Mouse (Mus musculus): Measurements from ENCODE around the gene Rassf10.

The Rassf10 gene

GRCm38 (mm10) chr7:112956961-112957360 lies 3.2 kb downstream of the Rassf10 start:
- peak in 1 of 2 experiments; percentile 35 for DNase-seq (ENCODE audit: inconsistent age in 2 of 2, low spot score in 1 of 2)

DNA sequence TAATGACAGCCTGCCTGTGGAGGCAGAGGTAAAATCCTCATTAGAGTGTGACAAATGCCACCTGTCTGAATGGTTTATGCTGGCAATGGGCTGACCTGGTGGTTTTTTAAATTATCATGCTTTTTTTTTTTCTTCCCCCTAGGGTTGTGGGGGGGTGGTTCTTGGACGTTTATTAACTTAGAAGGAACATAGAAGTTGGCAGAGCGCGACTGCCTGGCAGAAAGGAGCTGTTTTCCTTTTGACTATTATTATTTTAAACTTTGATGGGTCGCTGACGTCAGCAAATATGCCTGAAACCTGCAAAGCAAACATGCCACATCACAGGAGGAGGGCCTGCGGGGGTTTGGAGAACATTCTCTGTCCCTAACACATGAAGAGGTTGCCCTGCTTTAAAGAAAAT lies 3.9 kb downstream of the Rassf10 start:
- peak in 1 of 2 experiments; percentile 33 for DNase-seq (ENCODE audit: inconsistent age in 2 of 2, low spot score in 1 of 2)

- DNase-seq (ENCODE audit: inconsistent age in 2 of 2, low spot score in 1 of 2), result no peak
These were observed 12.6 kb downstream of the Rassf10 start for GRCm38 (mm10) chr7:112966382-112966781.

DNA sequence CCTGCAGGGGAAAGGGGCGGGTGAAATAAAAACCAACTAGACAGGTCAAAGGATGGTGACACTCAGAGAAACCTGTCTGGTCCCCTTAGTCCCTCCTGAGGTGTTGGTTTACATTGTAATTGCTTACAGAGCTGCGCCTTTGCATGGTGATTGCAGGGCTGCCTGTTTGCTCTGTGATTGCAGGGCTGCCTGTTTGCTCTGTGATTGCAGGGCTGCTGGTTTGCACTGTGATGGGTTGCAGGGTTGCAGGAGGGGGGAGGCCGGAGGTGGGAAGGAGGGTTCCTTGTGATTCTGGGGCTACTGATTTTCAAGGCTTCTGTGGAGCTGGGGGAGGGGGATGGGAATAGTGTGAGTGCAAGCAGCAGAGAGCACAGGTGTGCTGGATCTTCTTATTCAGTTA lies 13.0 kb downstream of the Rassf10 start:
- no peak for DNase-seq (ENCODE audit: inconsistent age in 2 of 2, low spot score in 1 of 2)

DNA sequence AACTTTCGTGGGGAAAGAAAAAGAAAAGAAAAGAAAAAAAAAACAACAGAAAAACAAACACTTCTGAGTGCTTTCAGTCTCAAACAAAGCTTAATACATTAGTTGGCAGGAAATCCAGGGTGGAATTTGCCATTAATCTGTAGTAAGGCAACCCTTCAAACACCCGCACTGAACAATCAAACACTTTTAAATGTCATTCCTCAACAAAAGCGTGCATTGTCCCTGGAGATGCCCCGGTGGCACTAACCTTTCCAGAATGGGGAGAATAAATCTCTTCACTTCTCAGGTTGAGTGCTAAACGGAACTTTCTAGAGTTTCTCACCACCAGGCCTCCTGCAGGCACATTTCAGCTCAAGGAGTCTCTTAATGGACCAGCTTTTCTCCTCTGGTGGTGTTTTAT lies 29.6 kb downstream of the Rassf10 start:
- no peak for DNase-seq (ENCODE audit: inconsistent age in 2 of 2, low spot score in 1 of 2)

- peak; percentile 39 to 80 for DNase-seq (ENCODE audit: inconsistent age in 2 of 2, low spot score in 1 of 2)
These were observed 31.2 kb downstream of the Rassf10 start for GRCm38 (mm10) chr7:112984704-112985577.

- DNase-seq (ENCODE audit: inconsistent age in 2 of 2, low spot score in 1 of 2), result no peak
These were observed 31.8 kb downstream of the Rassf10 start for GRCm38 (mm10) chr7:112985578-112985949.

- no peak for DNase-seq (ENCODE audit: inconsistent age in 2 of 2, low spot score in 1 of 2)
These were observed 39.2 kb downstream of the Rassf10 start for GRCm38 (mm10) chr7:112992928-112993327.

DNA sequence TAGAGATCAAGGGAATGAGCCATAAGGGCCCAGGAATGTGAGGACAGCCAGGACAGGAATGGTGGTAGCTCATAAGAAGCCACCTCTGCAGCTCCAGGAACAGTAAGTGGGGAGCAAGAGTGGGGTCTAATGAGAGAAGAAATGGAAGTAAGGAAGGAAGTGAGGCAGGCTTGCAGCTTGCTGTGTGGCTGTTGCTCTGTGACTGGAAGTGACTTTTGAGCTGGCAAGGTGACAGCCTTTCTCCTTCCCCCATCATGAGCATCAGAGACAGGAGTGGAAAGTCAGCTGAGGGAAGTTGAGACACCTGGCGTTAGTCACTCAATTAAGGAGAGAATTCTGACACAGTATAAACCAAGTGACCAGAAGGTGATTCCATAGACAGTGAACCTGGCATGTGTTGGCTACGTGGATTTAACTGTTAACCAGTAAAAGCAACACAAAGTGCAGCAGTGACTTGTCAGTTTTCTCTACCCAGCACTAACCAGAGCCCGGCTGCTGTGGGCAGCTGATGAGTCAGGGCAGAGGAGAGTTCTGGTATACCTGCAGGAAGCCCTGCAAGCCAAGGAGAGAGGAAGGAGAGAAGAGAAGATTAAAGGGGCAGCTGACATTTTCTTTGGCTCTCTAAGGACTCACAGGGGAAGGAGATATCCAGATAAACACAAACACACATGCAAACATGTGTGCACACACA lies 49.9 kb downstream of the Rassf10 start:
- no peak for DNase-seq (ENCODE audit: inconsistent age in 2 of 2, low spot score in 1 of 2)

- DNase-seq (ENCODE audit: inconsistent age in 2 of 2, low spot score in 1 of 2), result no peak
These were observed 52.0 kb downstream of the Rassf10 start for GRCm38 (mm10) chr7:113005726-113006125.

All from adrenal gland, adult (tissue).